Mouse (Mus musculus) central nervous system, embryonic 14 days (tissue): Measurements from ENCODE around the gene Paxip1. TPM values are rescaled to one million over a fixed set of nuclear protein-coding genes. Genes with fewer than 3 reads are reported as not detected.

Experiments
- polyA plus RNA-seq: library from polyadenylated mRNA; depleted of rRNA; stranded (reverse); fragments of >200 nt; gene quantifications from 2 replicates; pipeline ENCODE4 v1.2.3, GENCODE M21; 2012; rRNA removed

The Paxip1 gene
- polyA plus RNA-seq = 49.8 and 52.1 TPM in 2 replicates

GRCm38 (mm10) chr5:27791303-27792172, at the start of gene Paxip1:
TSS of gene Paxip1 (minus strand) at chr5:27791691.

Other genes with a start within 250 kb of the Paxip1 start
- 1.4 and 1.6 TPM in 2 replicates for gene Htr5a, start 50.5 kb upstream of the Paxip1 start, polyA plus RNA-seq